Mouse (Mus musculus): Measurements from ENCODE around the gene Gnb2. TPM values are rescaled to one million over a fixed set of nuclear protein-coding genes. Genes with fewer than 3 reads are reported as not detected.

Gnb2 gene
- polyA plus RNA-seq, 1 experiment from 2014 or later: 557 TPM

DNA sequence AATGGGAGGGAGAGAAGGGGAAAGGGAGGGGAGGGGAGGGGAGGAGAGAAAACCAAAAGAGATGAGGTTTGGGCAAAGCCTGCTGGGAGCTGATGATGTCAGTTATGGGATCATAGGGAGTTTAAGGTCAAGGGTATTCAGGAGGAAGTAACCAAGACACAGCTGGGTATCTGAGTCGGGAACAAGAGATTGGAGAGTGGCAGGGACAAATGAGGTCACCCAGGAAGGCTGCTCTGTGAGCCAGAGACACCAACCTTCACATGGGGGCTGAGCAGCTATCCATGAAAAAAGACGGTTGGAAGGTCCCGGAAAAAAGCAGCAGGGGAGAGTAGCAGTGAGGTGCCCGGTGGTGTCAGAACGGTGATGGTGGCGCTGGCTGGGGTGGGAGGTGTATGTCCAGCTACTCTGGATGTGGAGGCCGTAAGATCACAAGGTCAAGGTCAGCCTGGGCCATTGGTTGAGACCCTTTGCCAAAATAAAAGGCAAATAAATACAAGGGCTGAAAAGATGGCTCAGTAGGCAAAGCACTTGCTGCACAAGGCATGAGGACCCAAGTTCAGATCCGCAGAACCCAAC is 35.0 kb upstream of the Gnb2 start:
- H3K4me3 ChIP-seq (ENCODE audit: low read depth, low read length): no peak overlapping the region
- 81% methylated on average over 8 of the region's 8 CpGs for WGBS
- peaks cover 4% of the 10 kb centered on the region; the same call in 1 of the 2 replicates for H3K36me3 ChIP-seq (ENCODE audit: control insufficient read depth, insufficient read depth, low read length)
- H3K27ac ChIP-seq (ENCODE audit: low read depth, low read length): no peak overlapping the region
- no peak overlapping the region for H3K4me2 ChIP-seq (ENCODE audit: low read depth, low read length)
- no peak overlapping the region for H3K9ac ChIP-seq (replicated peaks; ENCODE audit: low read depth, low read length)
- no peaks in the 10 kb centered on the region for H3K4me1 ChIP-seq (ENCODE audit: control insufficient read depth, insufficient read depth, low read length)
- ATAC-seq (ENCODE audit: low read depth): no peak
- no peaks in the 10 kb centered on the region for H3K27me3 ChIP-seq (ENCODE audit: control insufficient read depth, insufficient read depth, low read length)
- no peaks in the 10 kb centered on the region for H3K9me3 ChIP-seq (ENCODE audit: control insufficient read depth, low read length)

DNA sequence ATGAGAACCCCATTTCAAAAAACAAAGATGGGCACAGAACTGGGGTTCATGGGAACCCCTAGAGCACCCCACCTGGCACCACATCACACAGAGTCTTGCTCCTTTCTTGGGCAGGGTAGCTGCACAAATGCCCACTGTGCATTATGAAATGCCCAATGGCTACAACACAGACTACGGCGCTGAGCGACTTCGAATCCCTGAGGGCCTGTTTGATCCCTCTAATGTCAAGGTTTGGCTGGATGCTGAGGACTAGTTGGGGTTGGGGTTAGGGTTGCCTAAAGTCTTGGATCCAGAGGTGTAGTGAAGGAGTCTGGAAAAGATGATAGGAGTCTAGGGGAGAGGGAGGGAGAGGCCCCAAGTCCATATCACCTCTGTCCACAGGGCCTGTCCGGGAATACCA is 33.1 kb upstream of the Gnb2 start:
- Histone ChIP-seq H3K9me3 (ENCODE audit: control insufficient read depth, low read length) (no peaks in the 10 kb centered on the region), H3K4me1 (ENCODE audit: control insufficient read depth, insufficient read depth, low read length) (no peaks in the 10 kb centered on the region), H3K36me3 (ENCODE audit: control insufficient read depth, insufficient read depth, low read length) (peaks cover 4% of the 10 kb centered on the region; the same call in 1 of the 2 replicates), H3K27me3 (ENCODE audit: control insufficient read depth, insufficient read depth, low read length) (no peaks in the 10 kb centered on the region), H3K27ac (ENCODE audit: low read depth, low read length) (no peak overlapping the region), H3K9ac (replicated peaks; ENCODE audit: low read depth, low read length) (no peak overlapping the region), H3K4me2 (ENCODE audit: low read depth, low read length) (no peak overlapping the region), H3K4me3 (ENCODE audit: low read depth, low read length) (no peak overlapping the region)
- 92% methylated on average over 5 of the region's 5 CpGs for WGBS
- no peak for ATAC-seq (ENCODE audit: low read depth)

DNA sequence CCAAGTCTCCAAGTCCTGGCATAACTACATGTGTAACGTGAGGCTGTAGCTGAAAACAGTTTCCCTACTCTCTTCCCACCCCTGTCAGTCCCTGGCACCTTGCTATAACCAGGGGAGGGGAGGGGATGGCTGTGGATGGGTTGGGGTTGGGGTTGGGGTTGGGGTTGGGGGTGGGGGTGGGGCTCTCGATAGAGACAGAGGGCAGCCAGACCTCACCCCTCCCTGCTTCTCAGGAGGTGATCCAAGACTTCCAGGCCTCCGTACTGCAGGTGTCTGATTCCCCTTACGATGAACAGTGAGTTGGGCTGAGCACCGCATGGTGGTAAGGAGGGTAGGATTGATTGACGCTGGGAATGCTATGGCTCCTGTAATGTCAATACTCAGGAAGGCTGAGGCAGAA is 32.4 kb upstream of the Gnb2 start:
- no peak for ATAC-seq (ENCODE audit: low read depth)
- no peak overlapping the region for H3K4me3 ChIP-seq (ENCODE audit: low read depth, low read length)
- H3K9ac ChIP-seq (replicated peaks; ENCODE audit: low read depth, low read length): no peak overlapping the region
- H3K4me2 ChIP-seq (ENCODE audit: low read depth, low read length): no peak overlapping the region
- no peaks in the 10 kb centered on the region for H3K4me1 ChIP-seq (ENCODE audit: control insufficient read depth, insufficient read depth, low read length)
- 79% methylated on average over 6 of the region's 6 CpGs for WGBS
- H3K36me3 ChIP-seq (ENCODE audit: control insufficient read depth, insufficient read depth, low read length): peaks cover 4% of the 10 kb centered on the region; the same call in 1 of the 2 replicates
- no peaks in the 10 kb centered on the region for H3K27me3 ChIP-seq (ENCODE audit: control insufficient read depth, insufficient read depth, low read length)
- H3K27ac ChIP-seq (ENCODE audit: low read depth, low read length): no peak overlapping the region
- no peaks in the 10 kb centered on the region for H3K9me3 ChIP-seq (ENCODE audit: control insufficient read depth, low read length)

DNA sequence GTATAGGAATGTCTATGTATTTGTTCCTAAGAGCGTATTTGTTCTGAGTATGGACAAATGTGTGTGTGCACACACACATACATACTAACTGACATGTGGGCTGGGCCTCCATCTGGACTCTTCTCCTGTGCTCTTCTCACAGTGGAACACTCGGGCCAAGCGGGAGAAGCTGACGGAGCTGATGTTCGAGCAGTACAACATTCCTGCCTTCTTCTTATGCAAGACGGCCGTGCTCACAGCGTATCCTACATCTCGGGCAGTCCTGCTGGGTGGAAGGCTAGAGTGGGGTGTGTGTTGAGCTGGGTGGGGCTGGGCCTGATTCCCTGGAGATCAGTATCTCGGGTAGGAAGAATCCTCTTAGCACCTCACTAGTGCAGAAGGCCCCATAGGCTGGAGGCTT is 29.7 kb upstream of the Gnb2 start:
- peaks cover 4% of the 10 kb centered on the region; the same call in 1 of the 2 replicates for H3K36me3 ChIP-seq (ENCODE audit: control insufficient read depth, insufficient read depth, low read length)
- no peak overlapping the region for H3K27ac ChIP-seq (ENCODE audit: low read depth, low read length)
- ATAC-seq (ENCODE audit: low read depth): no peak
- H3K9ac ChIP-seq (replicated peaks; ENCODE audit: low read depth, low read length): no peak overlapping the region
- H3K27me3 ChIP-seq (ENCODE audit: control insufficient read depth, insufficient read depth, low read length): no peaks in the 10 kb centered on the region
- H3K9me3 ChIP-seq (ENCODE audit: control insufficient read depth, low read length): no peaks in the 10 kb centered on the region
- H3K4me1 ChIP-seq (ENCODE audit: control insufficient read depth, insufficient read depth, low read length): no peaks in the 10 kb centered on the region
- no peak overlapping the region for H3K4me3 ChIP-seq (ENCODE audit: low read depth, low read length)
- 77% methylated on average over 10 of the region's 10 CpGs for WGBS
- no peak overlapping the region for H3K4me2 ChIP-seq (ENCODE audit: low read depth, low read length)

DNA sequence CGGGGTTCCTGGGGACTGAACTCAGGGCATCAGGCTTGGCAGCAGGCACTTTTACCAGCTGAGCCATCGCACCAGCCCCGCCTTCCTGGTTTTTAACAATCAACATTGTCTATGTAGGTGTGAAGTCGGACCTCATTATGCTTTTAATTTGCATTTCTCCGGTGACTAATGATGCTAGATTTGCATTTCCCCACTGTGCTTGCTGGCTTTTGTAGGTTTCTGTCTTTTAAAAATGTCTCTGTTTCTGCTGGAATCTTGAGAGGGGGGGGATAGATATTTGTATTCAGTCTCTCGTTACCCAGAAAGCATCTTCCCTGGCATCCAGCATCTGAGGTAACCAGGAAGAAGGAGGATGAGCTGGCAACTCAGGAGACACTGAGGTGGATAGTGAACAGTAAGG is 28.2 kb upstream of the Gnb2 start:
- Histone ChIP-seq H3K27ac (ENCODE audit: low read depth, low read length) (no peak overlapping the region), H3K4me2 (ENCODE audit: low read depth, low read length) (no peak overlapping the region), H3K4me3 (ENCODE audit: low read depth, low read length) (no peak overlapping the region), H3K36me3 (ENCODE audit: control insufficient read depth, insufficient read depth, low read length) (no peaks in the 10 kb centered on the region), H3K9ac (replicated peaks; ENCODE audit: low read depth, low read length) (no peak overlapping the region), H3K27me3 (ENCODE audit: control insufficient read depth, insufficient read depth, low read length) (no peaks in the 10 kb centered on the region), H3K9me3 (ENCODE audit: control insufficient read depth, low read length) (no peaks in the 10 kb centered on the region), H3K4me1 (ENCODE audit: control insufficient read depth, insufficient read depth, low read length) (no peaks in the 10 kb centered on the region)
- ATAC-seq (ENCODE audit: low read depth): no peak
- WGBS: 57% methylated on average over 6 of the region's 6 CpGs

DNA sequence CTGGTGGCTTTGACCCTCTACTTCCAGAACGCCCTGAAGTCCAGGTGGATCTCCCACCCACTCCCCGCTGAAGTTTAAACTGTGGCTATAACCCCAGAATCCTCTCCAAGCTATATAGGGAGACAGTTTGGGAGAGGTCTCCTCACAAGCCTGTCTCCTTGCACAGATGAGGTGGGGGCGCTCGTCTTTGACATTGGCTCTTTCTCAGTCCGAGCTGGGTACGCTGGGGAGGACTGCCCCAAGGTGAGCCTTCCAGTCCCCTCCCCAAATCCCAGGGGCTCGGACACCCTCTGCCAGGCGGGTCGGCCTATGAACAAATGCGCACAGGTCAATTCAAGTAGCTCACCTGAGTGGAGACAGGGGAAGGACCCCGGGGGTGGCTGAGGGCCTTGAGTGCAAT is 20.6 kb upstream of the Gnb2 start:
- H3K9ac ChIP-seq (replicated peaks; ENCODE audit: low read depth, low read length): peak overlapping the region; percentile 56
- H3K4me2 ChIP-seq (ENCODE audit: low read depth, low read length): peak overlapping the region; percentile 50
- H3K4me1 ChIP-seq (ENCODE audit: control insufficient read depth, insufficient read depth, low read length): peaks cover 10% of the 10 kb centered on the region; the same call in 1 of the 2 replicates
- peak overlapping the region; percentile 43 for H3K4me3 ChIP-seq (ENCODE audit: low read depth, low read length)
- WGBS: 41% methylated on average over 11 of the region's 11 CpGs
- H3K9me3 ChIP-seq (ENCODE audit: control insufficient read depth, low read length): no peaks in the 10 kb centered on the region
- no peaks in the 10 kb centered on the region for H3K27me3 ChIP-seq (ENCODE audit: control insufficient read depth, insufficient read depth, low read length)
- ATAC-seq (ENCODE audit: low read depth): peak; percentile 56; the same call in 1 of the 2 replicates
- no peaks in the 10 kb centered on the region for H3K36me3 ChIP-seq (ENCODE audit: control insufficient read depth, insufficient read depth, low read length)
- no peak overlapping the region; the same call in 1 of the 2 replicates for H3K27ac ChIP-seq (ENCODE audit: low read depth, low read length)

DNA sequence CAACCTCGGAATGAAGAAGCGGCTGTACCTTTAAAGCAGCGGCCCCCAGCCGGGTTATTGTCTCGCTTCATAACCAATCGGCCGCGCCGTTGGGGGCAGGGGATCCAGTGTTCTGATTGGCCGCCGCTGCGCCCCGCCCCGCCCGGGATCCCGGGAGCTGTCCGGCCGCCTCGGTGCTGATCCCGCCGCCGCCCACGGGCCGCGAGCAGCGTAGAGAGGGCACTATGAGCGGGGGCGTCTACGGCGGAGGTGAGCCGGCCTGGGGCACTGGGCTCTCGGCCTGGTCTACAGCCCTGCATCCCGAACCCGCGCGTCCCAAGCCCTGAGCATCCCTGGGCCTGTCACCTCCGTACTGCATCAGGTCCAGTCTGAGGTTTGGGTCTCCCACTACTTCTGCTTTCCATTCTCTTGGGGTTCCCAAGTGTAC is 20.1 kb upstream of the Gnb2 start, which contains the start of gene Actl6b:
Actl6b (plus strand) TSS at position 107 of the 427 bp plus-strand sequence.
- peak within 1 kb of the TSS; percentile 76 for H3K27ac ChIP-seq (ENCODE audit: low read depth, low read length)
- H3K4me2 ChIP-seq (ENCODE audit: low read depth, low read length): peak within 1 kb of the TSS; percentile 50
- peaks cover 10% of the 10 kb centered on the region; the same call in 1 of the 2 replicates for H3K4me1 ChIP-seq (ENCODE audit: control insufficient read depth, insufficient read depth, low read length)
- no peaks in the 10 kb centered on the region for H3K27me3 ChIP-seq (ENCODE audit: control insufficient read depth, insufficient read depth, low read length)
- no peaks in the 10 kb centered on the region for H3K36me3 ChIP-seq (ENCODE audit: control insufficient read depth, insufficient read depth, low read length)
- H3K9me3 ChIP-seq (ENCODE audit: control insufficient read depth, low read length): no peaks in the 10 kb centered on the region
- WGBS: 1% methylated on average over 33 of the region's 37 CpGs
- peak; percentile 96 for ATAC-seq (ENCODE audit: low read depth)
- H3K4me3 ChIP-seq (ENCODE audit: low read depth, low read length): peak within 1 kb of the TSS; percentile 43
- H3K9ac ChIP-seq (replicated peaks; ENCODE audit: low read depth, low read length): peak within 1 kb of the TSS; percentile 56

DNA sequence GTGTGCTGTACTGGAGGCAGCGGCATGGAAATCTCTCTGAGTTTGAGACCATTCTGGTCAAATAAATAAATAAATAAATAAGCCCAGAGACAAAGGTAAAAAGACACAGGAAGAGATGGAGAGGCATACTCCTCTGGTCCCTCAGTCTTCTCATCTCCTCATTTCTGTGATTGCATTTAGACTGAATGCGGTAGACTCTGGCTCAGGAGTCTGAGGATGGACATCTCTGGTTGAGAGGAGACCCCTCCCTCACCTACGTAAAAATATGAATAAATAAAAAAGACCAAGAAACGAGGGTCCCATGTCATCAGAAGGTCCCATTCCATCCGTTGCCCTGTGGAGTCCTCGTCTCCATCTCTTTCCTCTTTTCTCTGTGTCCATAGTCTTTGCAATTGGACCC is 19.7 kb upstream of the Gnb2 start:
- peak overlapping the region; percentile 76 for H3K27ac ChIP-seq (ENCODE audit: low read depth, low read length)
- H3K27me3 ChIP-seq (ENCODE audit: control insufficient read depth, insufficient read depth, low read length): no peaks in the 10 kb centered on the region
- peak overlapping the region; percentile 50 for H3K4me2 ChIP-seq (ENCODE audit: low read depth, low read length)
- H3K9me3 ChIP-seq (ENCODE audit: control insufficient read depth, low read length): no peaks in the 10 kb centered on the region
- 23% methylated on average over 6 of the region's 6 CpGs for WGBS
- H3K36me3 ChIP-seq (ENCODE audit: control insufficient read depth, insufficient read depth, low read length): no peaks in the 10 kb centered on the region
- H3K9ac ChIP-seq (replicated peaks; ENCODE audit: low read depth, low read length): peak overlapping the region; percentile 56
- ATAC-seq (ENCODE audit: low read depth): peak; percentile 19; the same call in 1 of the 2 replicates
- peaks cover 10% of the 10 kb centered on the region; the same call in 1 of the 2 replicates for H3K4me1 ChIP-seq (ENCODE audit: control insufficient read depth, insufficient read depth, low read length)
- H3K4me3 ChIP-seq (ENCODE audit: low read depth, low read length): peak overlapping the region; percentile 43

DNA sequence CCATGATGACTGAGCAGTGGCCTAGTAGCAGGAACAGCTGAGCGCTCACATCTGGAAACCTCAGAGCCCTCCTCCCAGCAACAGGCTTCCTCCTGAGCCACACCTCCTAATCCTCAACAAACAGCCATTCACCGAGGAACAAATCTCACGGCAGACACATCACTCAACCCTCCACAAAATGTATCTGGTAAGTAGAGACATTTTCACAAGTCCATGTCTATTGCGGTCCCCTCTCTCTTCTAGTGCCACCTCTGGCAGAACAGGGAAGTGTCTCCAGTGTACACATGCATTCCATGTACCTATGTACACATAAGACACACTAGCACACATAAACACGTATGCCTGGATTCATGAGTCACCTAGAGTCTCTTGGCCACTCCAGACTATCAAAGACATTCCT is 17.8 kb upstream of the Gnb2 start:
- H3K4me3 ChIP-seq (ENCODE audit: low read depth, low read length): no peak overlapping the region

More for the DNA sequence above, 17.8 kb upstream of the Gnb2 start:
- peaks cover 10% of the 10 kb centered on the region; the same call in 1 of the 2 replicates for H3K4me1 ChIP-seq (ENCODE audit: control insufficient read depth, insufficient read depth, low read length)
- no peak overlapping the region for H3K27ac ChIP-seq (ENCODE audit: low read depth, low read length)
- H3K9ac ChIP-seq (replicated peaks; ENCODE audit: low read depth, low read length): no peak overlapping the region
- no peaks in the 10 kb centered on the region for H3K9me3 ChIP-seq (ENCODE audit: control insufficient read depth, low read length)
- 80% methylated on average over 5 of the region's 5 CpGs for WGBS
- ATAC-seq (ENCODE audit: low read depth): no peak
- H3K27me3 ChIP-seq (ENCODE audit: control insufficient read depth, insufficient read depth, low read length): no peaks in the 10 kb centered on the region
- H3K36me3 ChIP-seq (ENCODE audit: control insufficient read depth, insufficient read depth, low read length): no peaks in the 10 kb centered on the region
- no peak overlapping the region for H3K4me2 ChIP-seq (ENCODE audit: low read depth, low read length)

Data from neural tube, embryonic 14.5 days (tissue).